Mouse (Mus musculus): ENCODE results near the gene Glp2r. TPM values are rescaled to one million over a fixed set of nuclear protein-coding genes. Genes with fewer than 3 reads are reported as not detected.
A peak's percentile ranks its signal among the peaks of the same experiment; 100 is the strongest.

Gene Glp2r
- total and polyA plus RNA-seq, 2 experiments from 2014 or later, result 0.09 TPM; not detected in 1

GRCm38 (mm10) chr11:67675562-67676540, 95.1 kb downstream of the Glp2r start:
- DNase-seq (ENCODE audit: low spot score), result peak; percentile 93
- Histone ChIP-seq H3K27ac (no peak overlapping the region), H3K9ac (replicated peaks; ENCODE audit: low read length) (no peak overlapping the region), H3K4me2 (ENCODE audit: low read depth, low read length) (no peak overlapping the region), H3K27me3 (ENCODE audit: insufficient read depth, low read length) (no peaks in the 10 kb centered on the region), H3K4me3 (ENCODE audit: low read length) (no peak overlapping the region), H3K4me1 (ENCODE audit: insufficient read depth, low read length) (no peaks in the 10 kb centered on the region), H3K36me3 (ENCODE audit: insufficient read depth, low read length) (no peaks in the 10 kb centered on the region), H3K9me3 (ENCODE audit: low read length) (no peaks in the 10 kb centered on the region)
- peak; percentile 83 for ATAC-seq
- WGBS, result 62% methylated on average over 12 of the region's 12 CpGs
- TF ChIP-seq CTCF (IDR thresholded peaks at IDR 0.05; ENCODE audit: low read depth), result peak; percentile 96

GRCm38 (mm10) chr11:67672140-67672539, 98.8 kb downstream of the Glp2r start:
- 77% methylated on average over 5 of the region's 5 CpGs for WGBS
- DNase-seq (ENCODE audit: low spot score) (no peak), ATAC-seq (no peak)
- Histone ChIP-seq H3K4me1 (ENCODE audit: insufficient read depth, low read length) (peaks cover 7% of the 10 kb centered on the region; the same call in 1 of the 2 replicates), H3K27ac (no peak overlapping the region), H3K27me3 (ENCODE audit: insufficient read depth, low read length) (no peaks in the 10 kb centered on the region), H3K36me3 (ENCODE audit: insufficient read depth, low read length) (no peaks in the 10 kb centered on the region), H3K4me3 (ENCODE audit: low read length) (no peak overlapping the region), H3K9ac (replicated peaks; ENCODE audit: low read length) (no peak overlapping the region), H3K4me2 (ENCODE audit: low read depth, low read length) (no peak overlapping the region), H3K9me3 (ENCODE audit: low read length) (no peaks in the 10 kb centered on the region)
- no peak for TF ChIP-seq CTCF (IDR thresholded peaks at IDR 0.05; ENCODE audit: low read depth)

GRCm38 (mm10) chr11:67670031-67670430, 100.9 kb downstream of the Glp2r start:
- no peak for DNase-seq (ENCODE audit: low spot score)
- Histone ChIP-seq H3K27me3 (ENCODE audit: insufficient read depth, low read length) (no peaks in the 10 kb centered on the region), H3K9ac (replicated peaks; ENCODE audit: low read length) (no peak overlapping the region), H3K27ac (no peak overlapping the region), H3K4me3 (ENCODE audit: low read length) (no peak overlapping the region), H3K36me3 (ENCODE audit: insufficient read depth, low read length) (no peaks in the 10 kb centered on the region), H3K9me3 (ENCODE audit: low read length) (no peaks in the 10 kb centered on the region), H3K4me2 (ENCODE audit: low read depth, low read length) (no peak overlapping the region), H3K4me1 (ENCODE audit: insufficient read depth, low read length) (peaks cover 8% of the 10 kb centered on the region; the same call in 1 of the 2 replicates)
- WGBS, result 94% methylated on average over 6 of the region's 6 CpGs
- TF ChIP-seq CTCF (IDR thresholded peaks at IDR 0.05; ENCODE audit: low read depth), result no peak
- no peak for ATAC-seq

- TF ChIP-seq CTCF (IDR thresholded peaks at IDR 0.05; ENCODE audit: low read depth), result no peak
- DNase-seq (ENCODE audit: low spot score) (no peak), ATAC-seq (no peak)
- Histone ChIP-seq H3K9ac (replicated peaks; ENCODE audit: low read length) (no peak overlapping the region), H3K4me3 (ENCODE audit: low read length) (no peak overlapping the region), H3K27me3 (ENCODE audit: insufficient read depth, low read length) (no peaks in the 10 kb centered on the region), H3K9me3 (ENCODE audit: low read length) (no peaks in the 10 kb centered on the region), H3K4me1 (ENCODE audit: insufficient read depth, low read length) (peaks cover 8% of the 10 kb centered on the region; the same call in 1 of the 2 replicates), H3K36me3 (ENCODE audit: insufficient read depth, low read length) (no peaks in the 10 kb centered on the region; the same call in 1 of the 2 replicates), H3K27ac (no peak overlapping the region), H3K4me2 (ENCODE audit: low read depth, low read length) (no peak overlapping the region)
- 91% methylated on average over 3 of the region's 3 CpGs for WGBS
Measured at GRCm38 (mm10) chr11:67668460-67669007, 102.4 kb downstream of the Glp2r start.

- peaks cover 8% of the 10 kb centered on the region; the same call in 1 of the 2 replicates for H3K4me1 ChIP-seq (ENCODE audit: insufficient read depth, low read length)
- H3K9me3 ChIP-seq (ENCODE audit: low read length), result no peaks in the 10 kb centered on the region
- peak; percentile 62 for DNase-seq (ENCODE audit: low spot score)
- 0 out of 2 replicates have a peak overlapping the region, but pooled peaks have one; percentile 7 for H3K27ac ChIP-seq
- no peak overlapping the region for H3K4me3 ChIP-seq (ENCODE audit: low read length)
- TF ChIP-seq CTCF (IDR thresholded peaks at IDR 0.05; ENCODE audit: low read depth), result peak; percentile 21; the same call in 1 of the 2 replicates
- H3K36me3 ChIP-seq (ENCODE audit: insufficient read depth, low read length), result no peaks in the 10 kb centered on the region; the same call in 1 of the 2 replicates
- H3K9ac ChIP-seq (replicated peaks; ENCODE audit: low read length), result no peak overlapping the region
- H3K4me2 ChIP-seq (ENCODE audit: low read depth, low read length), result no peak overlapping the region
- WGBS, result 55% methylated on average over 13 of the region's 13 CpGs
- ATAC-seq, result peak; percentile 73
- no peaks in the 10 kb centered on the region for H3K27me3 ChIP-seq (ENCODE audit: insufficient read depth, low read length)
Measured at GRCm38 (mm10) chr11:67667531-67668332, 103.2 kb downstream of the Glp2r start.

GRCm38 (mm10) chr11:67666129-67666528, 104.8 kb downstream of the Glp2r start:
- WGBS, result 73% methylated on average over 5 of the region's 5 CpGs
- H3K27ac ChIP-seq, result no peak overlapping the region
- H3K4me3 ChIP-seq (ENCODE audit: low read length), result no peak overlapping the region
- no peak overlapping the region for H3K4me2 ChIP-seq (ENCODE audit: low read depth, low read length)
- TF ChIP-seq CTCF (IDR thresholded peaks at IDR 0.05; ENCODE audit: low read depth), result no peak
- H3K9ac ChIP-seq (replicated peaks; ENCODE audit: low read length), result no peak overlapping the region
- H3K27me3 ChIP-seq (ENCODE audit: insufficient read depth, low read length), result no peaks in the 10 kb centered on the region
- H3K4me1 ChIP-seq (ENCODE audit: insufficient read depth, low read length), result peaks cover 8% of the 10 kb centered on the region; the same call in 1 of the 2 replicates
- H3K9me3 ChIP-seq (ENCODE audit: low read length), result no peaks in the 10 kb centered on the region
- no peak for DNase-seq (ENCODE audit: low spot score)
- H3K36me3 ChIP-seq (ENCODE audit: insufficient read depth, low read length), result no peaks in the 10 kb centered on the region; the same call in 1 of the 2 replicates
- ATAC-seq, result no peak
